ENCODE assay signal across 22 mouse cellular contexts in genomic region chr1:178784043-178784442, GRCm38 (mm10).
DNase-seq lines count a peak whose midpoint lies in the region; ATAC-seq and TF ChIP-seq lines count a peak whose summit lies in the region.
"Had no signal": no experiment of that assay in that cellular context is flagged by ENCODE, and none has a peak within 500 bp of the region (broad histone marks: within the 10 kb centered on the region; RNA-seq: fewer than 3 reads in every experiment).

No protein-coding gene starts in this region.

- no peak overlapping the region for H3K9ac ChIP-seq in liver, embryonic 11.5 days (ENCODE audit: low read depth, low read length)
- no peak overlapping the region for H3K9ac ChIP-seq in liver, embryonic 14.5 days (replicated peaks)
- no peak overlapping the region for H3K9ac ChIP-seq in stomach, postnatal 0 days (ENCODE audit: low read length)
- H3K9ac ChIP-seq: forebrain, embryonic 15.5 days; heart, embryonic 13.5 days; hindbrain, embryonic 12.5 days had no signal

- 96% methylated on average over 6 of the region's 6 CpGs for whole genome bisulfite sequencing in liver, embryonic 11.5 days
- WGBS in liver, embryonic 14.5 days (ENCODE audit: insufficient replicate concordance), result 88% methylated on average over 6 of the region's 6 CpGs
- WGBS in stomach, postnatal 0 days, result 97% methylated on average over 6 of the region's 6 CpGs

- ATAC-seq in liver, embryonic 11.5 days (replicated peaks; ENCODE audit: low FRiP score), result peak; percentile 90
- ATAC-seq in liver, embryonic 14.5 days (ENCODE audit: insufficient read depth), result peak; percentile 82; the same call in 1 of the 2 replicates
- ATAC-seq in megakaryocyte-erythroid progenitor cell, adult 5-6 weeks (replicated peaks; ENCODE audit: low FRiP score, low TSS enrichment, poor library complexity, severe bottlenecking), result peak; percentile 97
- ATAC-seq in stomach, postnatal 0 days (ENCODE audit: low FRiP score, low TSS enrichment), result no peak
- ATAC-seq: forebrain, embryonic 15.5 days; hindbrain, postnatal 0 days had no signal

- TF ChIP-seq CTCF in liver, embryonic 14.5 days (IDR thresholded peaks at IDR 0.05; ENCODE audit: low read depth), result no peak
- TF ChIP-seq CTCF in stomach, postnatal 0 days (IDR thresholded peaks at IDR 0.05; ENCODE audit: low read depth), result no peak

- peaks cover 6% of the 10 kb centered on the region; the same call in 1 of the 2 replicates for H3K4me1 ChIP-seq in liver, embryonic 11.5 days (replicated peaks; ENCODE audit: control insufficient read depth, insufficient read depth, low read length)
- H3K4me1 ChIP-seq in liver, embryonic 14.5 days (replicated peaks; ENCODE audit: control insufficient read depth in 2 of 2, insufficient read depth in 2 of 2, low read length in 1 of 2), result peaks cover 3 to 10% of the 10 kb centered on the region in 2 experiments; a peak in 3 of 4 replicates
- H3K4me1 ChIP-seq in stomach, postnatal 0 days (replicated peaks; ENCODE audit: control insufficient read depth, insufficient read depth), result no peaks in the 10 kb centered on the region
- H3K4me1 ChIP-seq: forebrain, embryonic 15.5 days; hindbrain, embryonic 12.5 days had no signal

- H3K4me3 ChIP-seq in liver, embryonic 11.5 days (ENCODE audit: low read depth, low read length), result no peak overlapping the region
- no peak overlapping the region for H3K4me3 ChIP-seq in liver, embryonic 14.5 days (ENCODE audit: insufficient read depth in 1 of 2, low read depth in 2 of 2, low read length in 2 of 2)
- H3K4me3 ChIP-seq in stomach, postnatal 0 days (ENCODE audit: low read depth, low read length), result no peak overlapping the region
- H3K4me3 ChIP-seq: embryonic facial prominence, embryonic 10.5 days; erythroblast, embryonic 14.5 days; forebrain, embryonic 15.5 days; heart, adult 2 months; heart, embryonic 13.5 days; hindbrain, embryonic 12.5 days had no signal

- H3K4me2 ChIP-seq in liver, embryonic 11.5 days, result no peak overlapping the region
- no peak overlapping the region for H3K4me2 ChIP-seq in liver, embryonic 14.5 days (ENCODE audit: low read depth)
- no peak overlapping the region for H3K4me2 ChIP-seq in stomach, postnatal 0 days (replicated peaks; ENCODE audit: low read depth)
- H3K4me2 ChIP-seq: forebrain, embryonic 15.5 days; heart, embryonic 13.5 days; hindbrain, embryonic 12.5 days had no signal

- DNase-seq in liver, embryonic 11.5 days (ENCODE audit: low spot score), result no peak
- no peak for DNase-seq in liver
- peak; percentile 30 for DNase-seq in c-Kit-positive CD71-positive TER-119-positive erythroid progenitor cells, embryonic 14.5 days (ENCODE audit: low spot score)
- peak; percentile 12 to 20 (median 16) for DNase-seq in liver, embryonic 14.5 days (ENCODE audit: low read depth in 3 of 3, low spot score in 3 of 3)
- DNase-seq in stomach, postnatal 0 days (ENCODE audit: low spot score), result no peak
- no peak for DNase-seq in adrenal gland, postnatal 4 days (ENCODE audit: low spot score in 2 of 2)
- DNase-seq: adrenal gland, adult 8-10 months; adrenal gland, postnatal 36 days; cerebellum, adult 18-20 months; cerebellum, adult 9-11 months; cerebellum, postnatal 36 days; gastrocnemius, postnatal 10 days; heart, adult 2 months; heart, postnatal 4 days had no signal

- no peaks in the 10 kb centered on the region for H3K9me3 ChIP-seq in liver, embryonic 11.5 days (ENCODE audit: control insufficient read depth, low read length)
- H3K9me3 ChIP-seq in liver, embryonic 14.5 days (ENCODE audit: control insufficient read depth, low read length), result no peaks in the 10 kb centered on the region
- H3K9me3 ChIP-seq in stomach, postnatal 0 days (ENCODE audit: control insufficient read depth, low read length), result no peaks in the 10 kb centered on the region
- H3K9me3 ChIP-seq: embryonic facial prominence, embryonic 10.5 days; forebrain, embryonic 15.5 days; heart, embryonic 13.5 days; hindbrain, embryonic 12.5 days had no signal

- no peaks in the 10 kb centered on the region for H3K27me3 ChIP-seq in liver, embryonic 11.5 days (replicated peaks; ENCODE audit: control insufficient read depth, insufficient read depth, low read length)
- H3K27me3 ChIP-seq in liver, embryonic 14.5 days (ENCODE audit: control insufficient read depth, insufficient read depth, low read length), result no peaks in the 10 kb centered on the region
- no peaks in the 10 kb centered on the region for H3K27me3 ChIP-seq in stomach, postnatal 0 days (ENCODE audit: control insufficient read depth, insufficient read depth, low read length)
- H3K27me3 ChIP-seq: CH12.LX; forebrain, embryonic 15.5 days; heart, embryonic 13.5 days; hindbrain, embryonic 12.5 days had no signal

- no peaks in the 10 kb centered on the region for H3K36me3 ChIP-seq in liver, embryonic 11.5 days (ENCODE audit: control insufficient read depth, insufficient read depth, low read length)
- H3K36me3 ChIP-seq in liver, embryonic 14.5 days (replicated peaks; ENCODE audit: control insufficient read depth, insufficient read depth, low read depth), result no peaks in the 10 kb centered on the region
- no peaks in the 10 kb centered on the region for H3K36me3 ChIP-seq in stomach, postnatal 0 days (ENCODE audit: control insufficient read depth, insufficient read depth, low read length)
- H3K36me3 ChIP-seq: embryonic facial prominence, embryonic 10.5 days; forebrain, embryonic 15.5 days; heart, embryonic 13.5 days; hindbrain, embryonic 12.5 days had no signal

- H3K27ac ChIP-seq in liver, embryonic 11.5 days (ENCODE audit: low read depth, low read length), result no peak overlapping the region
- H3K27ac ChIP-seq in liver, embryonic 14.5 days, result no peak overlapping the region
- H3K27ac ChIP-seq in stomach, postnatal 0 days (replicated peaks), result no peak overlapping the region
- H3K27ac ChIP-seq: embryonic facial prominence, embryonic 10.5 days; forebrain, embryonic 15.5 days; heart, adult 2 months; heart, embryonic 13.5 days; hindbrain, embryonic 12.5 days; hindbrain, postnatal 0 days had no signal

- peak; percentile 67 for TF ChIP-seq EP300 in liver, embryonic 14.5 days (IDR thresholded peaks at IDR 0.05; ENCODE audit: low read depth)
- no peak for TF ChIP-seq EP300 in stomach, postnatal 0 days (optimal IDR thresholded peaks at IDR 0.05)

Comparison
In these comparisons a context has a peak if more than half of its experiments do, and no peak if none do; other contexts are left out.
1. DNase-seq: peak in c-Kit-positive CD71-positive TER-119-positive erythroid progenitor cells, embryonic 14.5 days (single experiment) and liver, embryonic 14.5 days (3 of 3); none in liver, embryonic 11.5 days (single experiment), liver (single experiment), stomach, postnatal 0 days (single experiment) and adrenal gland, postnatal 4 days (0 of 2).